Mouse (Mus musculus): ENCODE measurements around the gene Hs3st2. TPM values are rescaled to one million over a fixed set of nuclear protein-coding genes. Genes with fewer than 3 reads are reported as not detected.

Gene Hs3st2
- polyA plus RNA-seq, 1 experiment from 2014 or later = 21.9 TPM

GRCm38 (mm10) chr7:121446281-121446680 is 54.6 kb downstream of the Hs3st2 start:
- Histone ChIP-seq H3K9me3 (ENCODE audit: control insufficient read depth, low read length) (no peaks in the 10 kb centered on the region), H3K27me3 (ENCODE audit: control insufficient read depth, insufficient read depth, low read length) (no peaks in the 10 kb centered on the region), H3K36me3 (ENCODE audit: control insufficient read depth, insufficient read depth, low read length) (no peaks in the 10 kb centered on the region), H3K4me3 (ENCODE audit: low read depth, low read length) (no peak overlapping the region), H3K4me1 (ENCODE audit: control insufficient read depth, insufficient read depth, low read length) (no peaks in the 10 kb centered on the region), H3K4me2 (ENCODE audit: low read depth, low read length) (no peak overlapping the region), H3K9ac (replicated peaks; ENCODE audit: low read depth, low read length) (no peak overlapping the region), H3K27ac (ENCODE audit: low read depth, low read length) (no peak overlapping the region)
- 86% methylated on average over 4 of the region's 4 CpGs for WGBS
- ATAC-seq (ENCODE audit: low read depth) = no peak

DNA sequence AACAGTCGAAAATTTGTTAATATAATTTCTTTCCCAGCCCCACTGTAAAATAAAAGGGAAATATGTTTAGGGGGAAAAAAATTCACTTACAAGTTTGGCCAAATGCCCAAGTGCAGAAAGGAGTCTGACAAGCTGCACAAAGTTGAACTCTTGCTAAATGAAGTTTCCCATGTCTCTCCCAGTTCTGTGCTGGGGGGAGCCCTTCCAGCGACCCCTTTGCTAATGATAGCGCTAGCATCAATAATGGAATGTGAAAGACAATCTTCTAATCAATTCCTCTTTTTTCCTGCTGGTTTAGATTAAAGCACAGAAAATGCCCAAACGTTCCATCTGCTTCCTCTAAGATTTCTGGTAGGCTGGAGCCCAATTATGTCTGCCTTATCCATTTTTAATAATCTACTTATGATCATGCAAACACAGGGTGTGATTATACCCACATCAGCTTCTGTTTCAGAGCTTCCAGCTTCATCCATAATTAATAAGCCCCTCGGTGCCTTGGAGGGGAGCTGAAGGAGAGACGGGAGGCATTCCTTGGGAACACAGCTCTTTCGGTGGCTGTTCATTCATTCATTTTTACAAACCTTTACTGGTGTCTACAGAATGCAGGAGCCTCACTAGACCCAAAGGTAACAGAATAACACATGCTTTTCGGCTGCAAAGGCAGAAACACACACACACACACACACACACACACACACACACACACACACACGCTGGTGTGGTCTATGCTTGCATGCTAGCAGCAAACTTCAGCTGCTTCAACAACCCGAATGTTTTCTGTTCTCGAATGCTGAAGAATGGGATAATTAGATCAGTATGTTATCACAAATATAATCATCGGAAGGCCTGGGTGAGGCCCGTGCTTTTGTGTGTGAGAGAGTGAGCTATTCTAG is 59.5 kb downstream of the Hs3st2 start:
- 0 out of 2 replicates have a peak, but pooled peaks have one; percentile 34 for ATAC-seq (ENCODE audit: low read depth)

DNA sequence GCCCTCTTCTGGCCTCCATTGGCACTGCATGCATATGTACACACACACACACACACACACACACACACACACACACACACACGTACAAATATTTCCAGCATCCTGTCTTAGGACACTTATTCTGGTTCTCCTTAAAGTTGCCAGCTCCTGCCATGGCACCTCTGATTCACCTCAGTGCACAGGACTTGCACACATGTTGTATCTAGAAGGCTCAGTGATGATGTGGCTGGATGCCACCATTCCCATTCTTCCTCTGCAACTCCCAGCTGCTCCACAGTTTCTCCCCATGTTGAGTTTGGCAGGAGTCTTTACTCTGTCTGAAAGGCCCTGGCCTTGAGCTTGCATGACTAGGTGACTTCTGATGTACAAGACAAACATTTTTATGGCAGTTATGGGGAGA is 65.1 kb downstream of the Hs3st2 start:
- WGBS = 86% methylated on average over 1 of the region's 1 CpGs

More for the DNA sequence above, 59.5 kb downstream of the Hs3st2 start:
- Histone ChIP-seq H3K4me2 (ENCODE audit: low read depth, low read length) (no peak overlapping the region), H3K9ac (replicated peaks; ENCODE audit: low read depth, low read length) (no peak overlapping the region), H3K4me3 (ENCODE audit: low read depth, low read length) (no peak overlapping the region), H3K4me1 (ENCODE audit: control insufficient read depth, insufficient read depth, low read length) (no peaks in the 10 kb centered on the region), H3K27me3 (ENCODE audit: control insufficient read depth, insufficient read depth, low read length) (no peaks in the 10 kb centered on the region), H3K9me3 (ENCODE audit: control insufficient read depth, low read length) (no peaks in the 10 kb centered on the region), H3K36me3 (ENCODE audit: control insufficient read depth, insufficient read depth, low read length) (no peaks in the 10 kb centered on the region), H3K27ac (ENCODE audit: low read depth, low read length) (no peak overlapping the region)
- 56% methylated on average over 13 of the region's 13 CpGs for WGBS

DNA sequence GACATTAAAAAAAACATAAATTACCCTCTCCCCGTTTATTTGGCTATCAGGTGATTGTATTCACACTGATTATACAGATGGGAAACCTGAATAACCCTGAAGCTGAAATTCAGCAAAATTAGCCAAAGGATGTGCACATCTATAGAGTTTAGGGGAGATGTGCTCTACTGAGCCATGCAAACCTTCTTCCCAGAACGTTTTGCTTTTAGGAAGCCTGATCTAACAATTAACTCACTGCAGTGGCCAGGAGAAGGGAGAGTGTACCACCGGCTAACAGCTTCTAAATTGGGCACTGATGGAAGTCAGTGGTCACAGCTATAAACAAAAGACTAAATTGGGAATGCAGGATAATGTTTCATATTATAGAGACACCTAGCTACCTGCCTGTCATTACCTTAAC is 66.4 kb downstream of the Hs3st2 start:
- no peak overlapping the region for H3K9ac ChIP-seq (replicated peaks; ENCODE audit: low read depth, low read length)
- H3K9me3 ChIP-seq (ENCODE audit: control insufficient read depth, low read length) = no peaks in the 10 kb centered on the region
- no peaks in the 10 kb centered on the region for H3K27me3 ChIP-seq (ENCODE audit: control insufficient read depth, insufficient read depth, low read length)
- ATAC-seq (ENCODE audit: low read depth) = no peak
- no peak overlapping the region for H3K27ac ChIP-seq (ENCODE audit: low read depth, low read length)
- H3K4me3 ChIP-seq (ENCODE audit: low read depth, low read length) = no peak overlapping the region
- 55% methylated on average over 3 of the region's 3 CpGs for WGBS
- no peaks in the 10 kb centered on the region for H3K4me1 ChIP-seq (ENCODE audit: control insufficient read depth, insufficient read depth, low read length)
- H3K4me2 ChIP-seq (ENCODE audit: low read depth, low read length) = no peak overlapping the region
- H3K36me3 ChIP-seq (ENCODE audit: control insufficient read depth, insufficient read depth, low read length) = no peaks in the 10 kb centered on the region

More for the DNA sequence above, 65.1 kb downstream of the Hs3st2 start:
- Histone ChIP-seq H3K4me1 (ENCODE audit: control insufficient read depth, insufficient read depth, low read length) (no peaks in the 10 kb centered on the region), H3K27ac (ENCODE audit: low read depth, low read length) (no peak overlapping the region), H3K4me3 (ENCODE audit: low read depth, low read length) (no peak overlapping the region), H3K4me2 (ENCODE audit: low read depth, low read length) (no peak overlapping the region), H3K9ac (replicated peaks; ENCODE audit: low read depth, low read length) (no peak overlapping the region), H3K36me3 (ENCODE audit: control insufficient read depth, insufficient read depth, low read length) (no peaks in the 10 kb centered on the region), H3K27me3 (ENCODE audit: control insufficient read depth, insufficient read depth, low read length) (no peaks in the 10 kb centered on the region), H3K9me3 (ENCODE audit: control insufficient read depth, low read length) (no peaks in the 10 kb centered on the region)
- no peak for ATAC-seq (ENCODE audit: low read depth)

- H3K27me3 ChIP-seq (ENCODE audit: control insufficient read depth, insufficient read depth, low read length) = no peaks in the 10 kb centered on the region
- no peak overlapping the region for H3K27ac ChIP-seq (ENCODE audit: low read depth, low read length)
- no peak overlapping the region for H3K9ac ChIP-seq (replicated peaks; ENCODE audit: low read depth, low read length)
- no peaks in the 10 kb centered on the region for H3K4me1 ChIP-seq (ENCODE audit: control insufficient read depth, insufficient read depth, low read length)
- no peak overlapping the region for H3K4me3 ChIP-seq (ENCODE audit: low read depth, low read length)
- ATAC-seq (ENCODE audit: low read depth) = no peak
- no peaks in the 10 kb centered on the region for H3K9me3 ChIP-seq (ENCODE audit: control insufficient read depth, low read length)
- 63% methylated on average over 6 of the region's 6 CpGs for WGBS
- no peak overlapping the region for H3K4me2 ChIP-seq (ENCODE audit: low read depth, low read length)
- no peaks in the 10 kb centered on the region for H3K36me3 ChIP-seq (ENCODE audit: control insufficient read depth, insufficient read depth, low read length)
These were observed 69.0 kb downstream of the Hs3st2 start for GRCm38 (mm10) chr7:121460626-121461025.

DNA sequence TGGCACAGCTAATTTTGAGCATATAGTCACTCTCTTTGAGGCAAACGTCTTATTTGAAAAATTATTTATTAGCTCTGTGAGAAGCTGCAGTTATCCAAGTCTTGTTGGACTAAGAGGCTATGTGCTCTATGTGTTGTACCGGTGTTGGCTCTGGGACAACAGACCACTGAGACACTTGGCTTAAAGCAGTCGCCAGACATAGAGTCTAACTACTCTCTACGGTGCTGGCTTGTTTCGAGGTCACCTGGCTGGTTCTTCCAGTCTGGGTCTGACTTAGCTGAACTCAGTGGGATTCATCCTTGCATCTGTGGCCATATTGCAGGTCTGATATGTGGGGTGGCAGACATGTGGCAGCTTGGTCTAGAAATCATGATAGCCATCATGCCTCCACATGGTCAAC is 72.8 kb downstream of the Hs3st2 start:
- H3K36me3 ChIP-seq (ENCODE audit: control insufficient read depth, insufficient read depth, low read length) = no peaks in the 10 kb centered on the region
- 92% methylated on average over 5 of the region's 5 CpGs for WGBS
- no peak overlapping the region for H3K27ac ChIP-seq (ENCODE audit: low read depth, low read length)
- no peak overlapping the region for H3K4me2 ChIP-seq (ENCODE audit: low read depth, low read length)
- no peaks in the 10 kb centered on the region for H3K9me3 ChIP-seq (ENCODE audit: control insufficient read depth, low read length)
- no peaks in the 10 kb centered on the region for H3K27me3 ChIP-seq (ENCODE audit: control insufficient read depth, insufficient read depth, low read length)
- no peak overlapping the region for H3K9ac ChIP-seq (replicated peaks; ENCODE audit: low read depth, low read length)
- H3K4me3 ChIP-seq (ENCODE audit: low read depth, low read length) = no peak overlapping the region
- no peak for ATAC-seq (ENCODE audit: low read depth)
- no peaks in the 10 kb centered on the region for H3K4me1 ChIP-seq (ENCODE audit: control insufficient read depth, insufficient read depth, low read length)

DNA sequence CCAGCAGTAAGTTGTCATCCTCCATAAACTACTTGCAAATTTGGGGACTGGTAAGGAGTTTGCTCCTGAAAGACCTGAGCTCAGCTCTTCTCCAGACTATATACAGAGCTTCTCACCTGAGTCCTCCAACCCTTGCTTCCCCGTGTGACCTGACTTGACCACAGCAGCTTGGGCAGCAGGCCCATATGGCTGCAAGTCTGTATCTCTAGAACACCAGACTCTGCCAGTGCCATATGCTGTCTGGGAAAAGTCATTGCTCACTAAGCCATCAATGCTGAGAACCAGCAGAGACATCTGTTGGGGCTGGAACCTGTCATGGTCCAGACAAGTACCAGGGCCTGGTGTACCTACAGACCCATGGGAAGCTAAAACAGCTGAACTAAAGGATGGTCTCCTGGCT is 73.5 kb downstream of the Hs3st2 start:
- no peaks in the 10 kb centered on the region for H3K4me1 ChIP-seq (ENCODE audit: control insufficient read depth, insufficient read depth, low read length)
- H3K4me2 ChIP-seq (ENCODE audit: low read depth, low read length) = no peak overlapping the region
- H3K4me3 ChIP-seq (ENCODE audit: low read depth, low read length) = no peak overlapping the region
- WGBS = 94% methylated on average over 1 of the region's 1 CpGs
- no peak overlapping the region for H3K9ac ChIP-seq (replicated peaks; ENCODE audit: low read depth, low read length)
- H3K27me3 ChIP-seq (ENCODE audit: control insufficient read depth, insufficient read depth, low read length) = no peaks in the 10 kb centered on the region
- ATAC-seq (ENCODE audit: low read depth) = no peak
- H3K27ac ChIP-seq (ENCODE audit: low read depth, low read length) = no peak overlapping the region
- no peaks in the 10 kb centered on the region for H3K9me3 ChIP-seq (ENCODE audit: control insufficient read depth, low read length)
- H3K36me3 ChIP-seq (ENCODE audit: control insufficient read depth, insufficient read depth, low read length) = no peaks in the 10 kb centered on the region

DNA sequence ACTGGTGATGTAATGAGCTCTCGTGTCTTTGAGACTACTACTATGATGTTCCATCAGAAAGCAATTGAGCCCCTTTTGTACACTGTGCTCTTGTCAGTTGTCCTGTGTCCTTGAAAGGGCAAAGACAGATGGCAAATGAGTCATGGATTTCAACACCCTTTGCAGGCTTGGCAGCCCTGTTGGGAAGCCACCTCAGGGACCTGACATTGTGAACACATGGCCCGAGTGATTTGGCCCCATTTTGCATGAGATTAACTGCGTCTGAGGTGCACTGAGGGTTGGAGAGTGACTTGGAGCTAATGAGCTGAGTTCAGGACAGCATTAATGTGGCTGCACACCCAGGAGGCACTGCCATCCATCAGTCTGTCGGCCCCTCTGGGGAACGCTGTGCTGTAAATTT is 74.7 kb downstream of the Hs3st2 start:
- no peaks in the 10 kb centered on the region for H3K27me3 ChIP-seq (ENCODE audit: control insufficient read depth, insufficient read depth, low read length)
- WGBS = 59% methylated on average over 5 of the region's 5 CpGs
- H3K9me3 ChIP-seq (ENCODE audit: control insufficient read depth, low read length) = no peaks in the 10 kb centered on the region
- no peak overlapping the region for H3K4me3 ChIP-seq (ENCODE audit: low read depth, low read length)
- no peak overlapping the region for H3K27ac ChIP-seq (ENCODE audit: low read depth, low read length)
- H3K4me2 ChIP-seq (ENCODE audit: low read depth, low read length) = no peak overlapping the region
- no peaks in the 10 kb centered on the region for H3K36me3 ChIP-seq (ENCODE audit: control insufficient read depth, insufficient read depth, low read length)
- ATAC-seq (ENCODE audit: low read depth) = no peak
- H3K9ac ChIP-seq (replicated peaks; ENCODE audit: low read depth, low read length) = no peak overlapping the region
- no peaks in the 10 kb centered on the region for H3K4me1 ChIP-seq (ENCODE audit: control insufficient read depth, insufficient read depth, low read length)

DNA sequence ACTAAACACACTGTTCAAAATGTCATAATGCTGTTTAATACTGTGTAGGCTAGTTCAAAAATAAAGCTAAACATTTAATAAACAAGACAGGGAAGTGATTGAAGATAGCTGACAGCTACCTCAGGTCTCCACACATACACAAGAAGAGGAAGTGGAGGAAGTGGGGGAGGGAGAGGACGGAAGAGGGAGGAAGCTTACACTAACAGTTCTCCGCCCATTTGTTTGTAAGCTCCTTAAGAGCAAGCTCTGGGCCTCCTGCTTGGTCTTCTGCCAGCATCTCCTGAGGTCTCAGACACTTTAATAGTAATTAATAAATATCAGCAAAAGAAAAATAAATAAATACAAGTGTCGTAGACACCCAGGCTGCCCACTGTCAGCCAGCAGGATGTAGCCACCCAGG is 77.8 kb downstream of the Hs3st2 start:
- ATAC-seq (ENCODE audit: low read depth) = no peak
- Histone ChIP-seq H3K9me3 (ENCODE audit: control insufficient read depth, low read length) (no peaks in the 10 kb centered on the region), H3K9ac (replicated peaks; ENCODE audit: low read depth, low read length) (no peak overlapping the region), H3K27ac (ENCODE audit: low read depth, low read length) (no peak overlapping the region), H3K27me3 (ENCODE audit: control insufficient read depth, insufficient read depth, low read length) (no peaks in the 10 kb centered on the region), H3K4me2 (ENCODE audit: low read depth, low read length) (no peak overlapping the region), H3K4me1 (ENCODE audit: control insufficient read depth, insufficient read depth, low read length) (no peaks in the 10 kb centered on the region), H3K36me3 (ENCODE audit: control insufficient read depth, insufficient read depth, low read length) (no peaks in the 10 kb centered on the region), H3K4me3 (ENCODE audit: low read depth, low read length) (no peak overlapping the region)
- 74% methylated on average over 3 of the region's 3 CpGs for WGBS
